Mouse (Mus musculus) T-helper 17 cell (primary cell): ENCODE results near the gene Slc39a3.
"Not testable (repeated sequence)": the region's sequence is repeated elsewhere in the genome, so short reads cannot be mapped to it uniquely, and the experiment has no call there.

Experiments used
- in situ Hi-C, 2 experiments: fragments of 300-600 bp; cut with MboI, MseI; formaldehyde crosslinking; loops; 1 replicate in 1 of 2; 2 replicates in 1 of 2; pipeline ENCODE4 v1.15.1; 2025; ENCODE audit warnings: high pct_unique_total_duplicates in 2 of 2

Slc39a3 gene

DNA sequence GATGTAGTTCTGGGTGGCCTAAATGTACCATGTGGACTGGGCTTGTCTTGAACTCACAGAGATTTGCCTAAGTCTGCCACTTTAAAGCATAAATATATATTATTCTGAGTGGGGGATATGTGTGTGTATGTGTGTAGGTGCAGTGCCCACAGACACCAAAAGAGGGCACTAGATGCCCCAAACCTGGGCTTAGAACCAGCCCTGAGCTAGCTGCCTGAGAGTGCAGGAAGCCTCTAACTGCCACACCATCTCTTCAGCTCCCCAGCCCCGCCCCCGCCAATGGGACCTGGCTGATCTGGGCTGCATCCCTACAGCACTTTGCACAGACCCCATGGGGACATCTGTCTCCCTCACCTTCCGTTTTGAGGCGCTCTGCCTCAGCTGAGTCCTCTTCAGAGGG is 13.4 kb upstream of the Slc39a3 start:
- in situ Hi-C loops, result no loop called here

DNA sequence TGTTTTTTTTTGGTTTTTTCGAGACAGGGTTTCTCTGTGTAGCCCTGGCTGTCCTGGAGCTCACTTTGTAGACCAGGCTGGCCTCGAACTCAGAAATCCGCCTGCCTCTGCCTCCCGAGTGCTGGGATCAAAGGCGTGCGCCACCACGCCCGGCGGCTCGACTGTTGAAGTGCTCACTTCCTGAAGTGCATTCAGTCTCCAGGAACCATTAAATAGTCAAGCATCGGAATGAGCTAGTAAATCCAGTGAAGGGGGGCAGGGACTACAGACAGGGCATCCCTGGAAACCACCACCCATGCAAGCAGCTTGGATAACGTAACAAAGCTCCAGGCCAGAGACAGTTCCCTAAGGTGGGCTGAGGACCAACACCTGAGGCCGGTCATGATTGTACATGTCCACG is 8.0 kb upstream of the Slc39a3 start:
- in situ Hi-C loops, result not testable (repeated sequence)

DNA sequence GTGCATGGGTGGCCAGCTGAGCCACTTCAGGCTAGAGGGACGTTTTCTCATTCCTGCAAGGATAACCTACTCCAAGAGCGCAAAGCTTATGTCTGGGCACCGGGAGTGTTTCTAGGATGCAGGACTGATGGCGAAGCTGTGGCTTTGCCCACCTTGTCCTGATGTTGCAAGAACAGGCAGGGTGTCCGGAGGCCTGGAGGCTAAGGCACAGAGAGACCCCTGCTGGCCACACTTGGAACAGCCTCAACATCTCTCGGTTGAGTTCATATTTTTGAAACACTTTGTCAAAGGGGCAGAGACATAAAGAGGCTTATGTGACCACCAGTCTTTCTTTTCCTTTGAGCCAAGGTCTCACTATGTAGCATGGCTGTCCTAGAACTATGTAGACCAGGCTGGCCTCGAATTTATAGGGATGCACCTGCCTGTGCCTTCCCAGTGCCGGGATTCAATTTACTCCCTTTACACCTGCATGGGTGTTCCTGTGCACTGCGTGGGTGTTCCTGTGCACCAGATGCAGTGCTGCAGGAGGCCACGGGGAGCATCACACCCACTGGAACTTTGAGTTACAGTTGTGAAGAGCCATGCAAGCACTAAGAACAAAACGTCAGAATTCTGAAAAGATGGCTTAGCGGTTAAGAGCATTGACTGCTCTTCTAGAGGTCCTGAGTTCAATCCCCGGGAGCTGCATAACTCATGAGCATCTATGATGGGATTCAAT is 4.4 kb upstream of the Slc39a3 start:
- in situ Hi-C loops, result no loop called here

GRCm38 (mm10) chr10:81036251-81036650 is 975 bp downstream of the Slc39a3 start:
- in situ Hi-C loops, result no loop called here

DNA sequence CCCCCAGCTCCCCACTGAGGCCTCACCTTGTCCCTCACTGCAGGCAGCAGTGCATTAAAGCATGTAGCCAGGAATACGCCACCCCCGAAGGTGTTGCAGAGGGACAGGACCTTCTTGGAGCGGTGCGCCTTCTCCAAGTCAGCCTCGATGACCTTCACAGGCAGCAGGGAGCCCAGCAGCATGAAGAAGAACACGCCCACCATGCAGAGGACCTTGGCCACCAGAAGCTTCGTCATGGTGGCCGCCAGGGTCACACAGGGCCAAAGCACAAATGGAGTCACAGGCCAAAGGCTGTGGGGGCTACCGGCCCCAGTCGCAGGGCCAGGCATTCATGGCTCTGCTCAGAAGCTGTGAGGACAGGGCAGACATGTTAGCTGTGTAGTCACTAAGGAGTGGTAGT is 3.6 kb downstream of the Slc39a3 start:
- in situ Hi-C loops, result no loop called here

DNA sequence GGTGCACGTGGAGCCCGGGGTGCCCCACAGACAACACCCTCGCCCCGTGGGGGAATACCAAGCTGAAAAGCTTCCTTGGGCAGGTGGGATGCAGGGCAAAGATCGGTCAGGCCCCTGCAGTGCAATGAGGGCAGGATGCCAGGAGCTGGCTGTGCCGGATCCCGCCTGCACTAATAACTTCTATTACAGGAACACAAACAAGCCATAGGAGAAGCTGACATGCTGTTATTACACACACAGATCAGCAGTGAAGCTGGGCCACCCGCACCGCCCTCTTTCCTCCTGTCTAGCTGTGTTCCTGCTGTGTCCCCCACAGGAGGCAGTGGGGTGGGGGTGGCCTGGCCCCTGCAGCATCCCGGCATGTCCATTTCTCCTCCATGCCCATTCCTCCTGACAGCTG is 8.2 kb downstream of the Slc39a3 start:
- in situ Hi-C loops, result no loop called here

DNA sequence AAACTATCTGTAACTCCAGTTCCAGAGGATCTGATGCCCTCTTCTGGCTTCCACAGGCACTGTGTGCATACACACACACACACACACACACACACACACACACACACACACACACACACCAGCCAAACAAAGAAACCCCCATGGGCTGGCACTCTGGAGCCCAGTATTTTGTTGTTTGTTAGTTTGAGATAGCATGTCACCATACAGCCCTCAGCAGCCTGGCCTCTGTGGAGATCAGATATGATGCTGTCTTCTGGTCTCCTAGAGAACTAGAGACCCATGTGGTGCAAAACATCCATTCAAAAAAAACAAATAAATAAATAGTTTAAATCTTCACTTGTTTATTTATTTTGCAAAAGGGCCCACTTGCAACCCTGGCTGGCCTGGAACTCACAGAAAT is 9.0 kb downstream of the Slc39a3 start:
- in situ Hi-C loops, result no loop called here

GRCm38 (mm10) chr10:81027331-81027730 is 9.9 kb downstream of the Slc39a3 start:
- in situ Hi-C loops, result no loop called here

DNA sequence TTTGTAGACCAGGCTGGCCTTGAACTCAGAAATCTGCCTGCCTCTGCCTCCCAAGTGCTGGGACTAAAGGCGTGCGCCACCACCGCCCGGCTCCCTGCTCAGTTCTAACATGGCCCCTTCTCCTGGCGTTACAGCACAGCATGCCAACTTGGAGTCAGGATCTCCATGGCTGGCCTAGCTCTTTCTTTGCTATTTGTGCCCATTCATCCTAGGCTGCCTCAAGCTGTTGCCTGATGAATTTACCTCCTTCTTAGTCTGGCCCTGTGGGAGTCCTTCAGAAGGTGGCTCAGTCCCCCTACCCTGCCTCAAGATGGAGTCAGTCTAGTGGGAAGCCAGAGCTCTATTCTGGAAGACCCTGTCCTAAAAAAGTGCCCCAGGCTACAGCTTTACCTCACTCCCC is 10.4 kb downstream of the Slc39a3 start:
- in situ Hi-C loops, result no loop called here

- in situ Hi-C loops, result no loop called here
Measured at GRCm38 (mm10) chr10:81025639-81026275, 11.5 kb downstream of the Slc39a3 start, which contains the start of gene Diras1. TSS of gene Diras1 (minus strand) at chr10:81025662.

DNA sequence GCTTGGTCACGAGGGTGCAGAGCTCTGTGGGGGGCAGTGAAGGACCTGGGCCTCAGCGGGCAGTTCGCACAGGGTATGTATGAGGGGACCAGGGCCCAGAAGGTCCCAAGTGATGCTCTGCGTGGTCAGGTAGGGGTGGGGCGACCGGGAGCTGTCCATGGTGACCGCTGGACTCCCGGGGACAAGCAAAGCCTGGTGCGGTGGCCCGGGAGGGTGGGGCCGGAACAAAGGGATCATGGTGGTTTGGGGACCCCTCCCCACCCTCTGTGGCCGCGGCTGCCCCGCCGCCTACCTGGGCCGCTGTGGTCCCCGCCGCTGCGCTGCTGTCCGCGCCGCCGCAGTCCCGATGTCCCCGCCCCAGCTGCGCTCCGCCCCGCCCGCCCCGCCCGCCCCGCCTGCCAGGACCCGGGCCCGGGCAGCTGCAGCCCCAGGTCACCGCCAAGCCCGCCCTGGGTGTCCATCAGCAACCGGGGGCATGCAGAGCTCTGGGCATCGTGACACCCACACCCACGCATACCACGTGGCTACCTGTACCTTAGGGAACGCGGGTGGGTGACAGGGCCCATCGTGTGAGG is 12.1 kb downstream of the Slc39a3 start:
- in situ Hi-C loops, result no loop called here

- in situ Hi-C loops, result no loop called here
Measured at GRCm38 (mm10) chr10:81024346-81024937, 12.8 kb downstream of the Slc39a3 start.

DNA sequence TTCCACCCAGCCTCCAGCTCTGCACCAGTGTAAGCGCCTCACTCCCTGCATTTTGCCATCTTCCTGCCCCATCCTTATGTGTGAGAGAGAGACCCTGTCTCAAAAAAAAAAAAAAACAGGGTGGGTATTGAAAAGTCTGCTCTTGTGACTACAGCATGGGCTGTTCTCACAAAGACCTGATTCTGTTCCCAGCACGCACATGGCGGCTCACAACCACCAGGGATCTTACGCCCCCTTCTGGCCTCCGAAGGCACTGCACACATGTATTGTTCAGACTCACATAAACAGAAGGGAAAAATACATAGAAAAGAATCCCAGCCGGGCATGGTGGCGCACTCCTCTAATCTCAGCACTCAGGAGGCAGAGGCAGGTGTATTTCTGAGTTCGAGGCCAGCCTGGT is 14.5 kb downstream of the Slc39a3 start:
- in situ Hi-C loops, result no loop called here

DNA sequence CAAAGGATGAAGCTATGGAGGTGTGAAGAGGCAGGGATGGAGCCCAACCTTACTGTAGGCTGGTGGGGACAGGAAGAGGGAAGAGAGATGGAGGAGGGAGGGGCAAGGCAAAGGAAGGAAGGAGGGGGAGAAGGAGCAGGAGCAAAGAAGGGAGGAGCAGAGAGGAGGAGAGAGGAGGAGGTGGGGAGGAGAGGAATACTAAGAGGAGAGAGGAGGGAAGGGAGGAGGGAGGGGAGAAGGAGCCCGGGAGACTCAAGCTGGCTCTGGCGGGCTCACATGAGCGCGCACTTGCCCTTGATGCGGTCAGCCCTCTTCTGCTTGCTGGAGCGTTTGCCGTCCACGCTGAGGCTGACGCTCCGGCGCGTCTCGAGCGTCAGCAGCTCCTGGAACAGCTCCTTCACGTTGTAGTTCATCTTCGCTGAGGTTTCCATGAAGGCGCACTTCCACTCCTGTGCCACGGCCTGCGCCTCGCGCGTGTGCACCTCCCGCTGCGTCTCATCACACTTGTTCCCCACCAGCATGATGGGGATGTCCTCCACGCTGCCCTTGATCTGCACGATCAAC is 15.6 kb downstream of the Slc39a3 start:
- in situ Hi-C loops, result no loop called here

DNA sequence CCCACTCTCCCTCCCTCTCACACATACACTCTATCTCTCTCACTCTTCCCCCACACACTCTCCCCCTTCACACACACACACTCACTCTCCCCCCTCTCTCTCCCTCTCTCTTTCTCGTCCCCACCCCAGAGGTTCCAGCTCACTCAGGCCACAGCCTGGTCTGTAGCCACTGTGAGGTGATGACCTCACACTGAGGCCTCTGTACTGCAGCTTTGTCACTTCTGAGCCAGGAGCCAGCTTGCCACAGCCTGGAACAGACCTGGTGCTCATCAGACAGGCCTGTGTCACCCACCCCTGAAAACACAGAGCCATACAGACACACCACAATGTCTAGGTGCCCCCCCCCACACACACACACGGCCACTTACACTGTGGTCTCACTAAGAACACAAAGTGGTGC is 17.0 kb downstream of the Slc39a3 start:
- in situ Hi-C loops, result no loop called here

GRCm38 (mm10) chr10:81019687-81020086 is 17.5 kb downstream of the Slc39a3 start:
- in situ Hi-C loops, result no loop called here

DNA sequence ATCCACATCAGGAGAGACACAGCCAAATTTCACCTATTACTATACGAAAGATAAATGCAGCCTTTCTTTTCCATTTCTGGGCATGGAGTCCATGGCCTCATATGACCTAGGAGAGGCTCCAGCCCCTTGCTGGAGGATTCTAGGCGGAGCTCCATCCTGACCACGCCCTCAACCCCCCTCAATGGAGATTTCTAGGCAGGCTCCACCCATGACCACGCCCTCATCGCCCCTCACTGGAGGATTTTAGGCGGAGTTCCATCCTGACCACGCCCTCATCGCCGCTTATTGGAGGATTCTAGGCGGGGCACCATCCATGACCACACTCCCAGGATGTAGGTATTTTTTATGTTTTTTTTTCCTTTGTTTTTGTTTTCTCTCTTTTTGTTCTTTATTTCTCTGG is 18.9 kb downstream of the Slc39a3 start:
- in situ Hi-C loops, result no loop called here

- in situ Hi-C loops, result no loop called here
Measured at GRCm38 (mm10) chr10:81016645-81017044, 20.6 kb downstream of the Slc39a3 start.

DNA sequence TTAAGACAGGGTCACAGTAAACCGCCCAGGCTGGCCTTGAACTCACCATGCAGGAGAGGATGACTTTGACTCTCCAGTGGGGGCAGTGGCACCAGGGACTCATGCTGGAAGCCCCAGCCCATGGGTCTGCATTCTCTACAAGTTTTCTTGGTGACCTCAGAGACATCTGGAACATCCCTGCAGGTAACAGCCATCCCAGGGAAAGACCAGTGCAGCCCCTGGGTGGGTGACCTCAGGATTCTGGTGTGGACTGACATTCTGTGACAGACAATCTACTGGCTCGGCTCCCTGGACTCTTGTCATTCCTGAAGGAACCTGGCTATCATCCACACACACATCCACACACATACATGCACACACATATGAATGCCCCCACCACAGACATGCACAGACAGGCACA is 21.6 kb downstream of the Slc39a3 start:
- in situ Hi-C loops, result no loop called here

- in situ Hi-C loops, result loop anchor here in 1 of 2 experiments (5.0 kb wide), 1 partner anchor 73 kb away; no protein-coding TSS in a partner anchor
Measured at GRCm38 (mm10) chr10:81014393-81015384, 22.5 kb downstream of the Slc39a3 start, which contains the start of gene Gng7. TSS of gene Gng7 (minus strand) at chr10:81014945.

- in situ Hi-C loops, result loop anchor here in 1 of 2 experiments (5.0 kb wide), 1 partner anchor 76 kb away; no protein-coding TSS in a partner anchor
Measured at GRCm38 (mm10) chr10:81010851-81011250, 26.4 kb downstream of the Slc39a3 start.
